Mouse (Mus musculus) bone marrow, adult 2 months (tissue): ENCODE data around the gene Esrrg.

ENCODE experiments used
- CTCF ChIP-seq: fragments of 200-500 bp; IDR thresholded peaks from 2 replicates; pipeline ENCODE4 v1.5.1; 2011; ENCODE audit warnings: low read length, control low read depth; ENCODE audit not compliant: control insufficient read depth, insufficient read depth
- POLR2A ChIP-seq: fragments of 200-500 bp; IDR thresholded peaks from 2 replicates; pipeline ENCODE4 v1.6.1; 2011; ENCODE audit warnings: low read depth, mild to moderate bottlenecking, control low read depth, low read length, borderline replicate concordance; ENCODE audit not compliant: control insufficient read depth

- TF ChIP-seq CTCF (no peak), POLR2A (no peak)
These were observed 101.9 kb downstream of the Esrrg start for GRCm38 (mm10) chr1:187710434-187710948.
